Mouse (Mus musculus): ENCODE measurements around the gene Ebf3.

Gene Ebf3

GRCm38 (mm10) chr7:137206770-137207285, 107.4 kb downstream of the Ebf3 start:
- DNase-seq (ENCODE audit: low spot score): peak; percentile 34

GRCm38 (mm10) chr7:137199533-137199932, 114.7 kb downstream of the Ebf3 start:
- no peak for DNase-seq (ENCODE audit: low spot score)

GRCm38 (mm10) chr7:137198921-137199320, 115.3 kb downstream of the Ebf3 start:
- no peak for DNase-seq (ENCODE audit: low spot score)

GRCm38 (mm10) chr7:137197118-137198030, 116.9 kb downstream of the Ebf3 start:
- no peak for DNase-seq (ENCODE audit: low spot score)

- DNase-seq (ENCODE audit: low spot score): no peak
These were observed 117.7 kb downstream of the Ebf3 start for GRCm38 (mm10) chr7:137196536-137196935.

GRCm38 (mm10) chr7:137192776-137193278, 121.4 kb downstream of the Ebf3 start:
- no peak for DNase-seq (ENCODE audit: low spot score)

GRCm38 (mm10) chr7:137191889-137192288, 122.4 kb downstream of the Ebf3 start:
- no peak for DNase-seq (ENCODE audit: low spot score)

GRCm38 (mm10) chr7:137172278-137172677, 142.0 kb downstream of the Ebf3 start:
- DNase-seq (ENCODE audit: low spot score): no peak

- DNase-seq (ENCODE audit: low spot score): no peak
These were observed 155.2 kb downstream of the Ebf3 start for GRCm38 (mm10) chr7:137159086-137159485.

- no peak for DNase-seq (ENCODE audit: low spot score)
These were observed 159.6 kb downstream of the Ebf3 start for GRCm38 (mm10) chr7:137154623-137155022.

GRCm38 (mm10) chr7:137151854-137152253, 162.4 kb downstream of the Ebf3 start:
- DNase-seq (ENCODE audit: low spot score): no peak

GRCm38 (mm10) chr7:137147101-137147500, 167.1 kb downstream of the Ebf3 start:
- no peak for DNase-seq (ENCODE audit: low spot score)
